Mouse (Mus musculus): Measurements from ENCODE around the gene Axl. TPM values are rescaled to one million over a fixed set of nuclear protein-coding genes. Genes with fewer than 3 reads are reported as not detected.
A peak's percentile ranks its signal among the peaks of the same experiment; 100 is the strongest.
"Not testable (repeated sequence)": the region's sequence is repeated elsewhere in the genome, so short reads cannot be mapped to it uniquely, and the experiment has no call there.

Gene Axl
- polyA plus RNA-seq, 1 experiment from 2014 or later, result 131 TPM

DNA sequence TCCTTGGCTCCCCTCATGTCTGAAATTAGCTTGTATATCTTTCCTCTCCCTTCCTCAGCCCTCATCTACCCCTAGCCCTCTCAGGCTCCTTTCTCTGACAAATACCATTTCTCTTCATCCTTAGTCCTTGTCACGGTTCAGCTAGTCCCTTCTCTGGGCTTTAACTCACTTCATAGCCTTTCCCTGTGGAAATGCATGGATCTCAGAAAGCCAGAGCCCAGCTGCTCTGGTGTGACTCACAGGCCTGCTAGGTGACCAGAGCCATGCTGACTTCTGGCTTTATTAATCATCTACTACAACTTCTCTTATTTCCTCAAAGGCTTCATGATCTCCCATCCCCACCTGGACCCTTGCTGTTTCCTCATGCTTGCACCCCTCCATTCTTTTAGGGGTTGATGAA, 23.7 kb upstream of the Axl start:
- Histone ChIP-seq H3K27me3 (peaks cover 27% of the 10 kb centered on the region), H3K36me3 (no peaks in the 10 kb centered on the region), H3K9ac (no peak overlapping the region), H3K4me3 (no peak overlapping the region), H3K4me1 (peaks cover 14% of the 10 kb centered on the region), H3K4me2 (no peak overlapping the region), H3K9me3 (no peaks in the 10 kb centered on the region), H3K27ac (no peak overlapping the region)
- 62% methylated on average over 1 of the region's 1 CpGs for WGBS
- ATAC-seq (ENCODE audit: insufficient number of reproducible peaks, low FRiP score, low TSS enrichment, low read depth), result no peak

DNA sequence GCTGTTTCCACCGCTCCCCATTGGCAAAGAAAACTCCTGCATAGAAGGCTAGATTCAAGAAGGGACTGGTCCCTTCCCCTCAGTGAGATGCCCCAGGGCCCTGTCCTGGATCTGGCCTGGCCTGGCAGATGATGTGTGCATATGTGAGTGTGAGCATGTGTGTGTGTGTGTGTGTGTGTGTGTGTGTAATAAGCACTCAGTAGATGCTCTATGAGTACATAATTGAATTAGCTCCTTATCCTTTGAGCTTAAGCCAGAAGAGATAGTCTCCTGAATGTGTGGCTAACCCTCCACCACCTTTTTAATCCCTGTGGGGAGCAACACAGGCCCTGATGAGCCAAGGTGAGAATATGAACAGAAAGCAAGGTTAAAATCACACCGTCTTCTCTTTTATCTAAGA, 23.2 kb upstream of the Axl start:
- Histone ChIP-seq H3K27me3 (peaks cover 25% of the 10 kb centered on the region), H3K4me2 (no peak overlapping the region), H3K36me3 (no peaks in the 10 kb centered on the region), H3K9ac (no peak overlapping the region), H3K27ac (no peak overlapping the region), H3K4me3 (no peak overlapping the region), H3K4me1 (peaks cover 13% of the 10 kb centered on the region), H3K9me3 (no peaks in the 10 kb centered on the region)
- ATAC-seq (ENCODE audit: insufficient number of reproducible peaks, low FRiP score, low TSS enrichment, low read depth), result no peak
- WGBS, result 73% methylated on average over 2 of the region's 2 CpGs

DNA sequence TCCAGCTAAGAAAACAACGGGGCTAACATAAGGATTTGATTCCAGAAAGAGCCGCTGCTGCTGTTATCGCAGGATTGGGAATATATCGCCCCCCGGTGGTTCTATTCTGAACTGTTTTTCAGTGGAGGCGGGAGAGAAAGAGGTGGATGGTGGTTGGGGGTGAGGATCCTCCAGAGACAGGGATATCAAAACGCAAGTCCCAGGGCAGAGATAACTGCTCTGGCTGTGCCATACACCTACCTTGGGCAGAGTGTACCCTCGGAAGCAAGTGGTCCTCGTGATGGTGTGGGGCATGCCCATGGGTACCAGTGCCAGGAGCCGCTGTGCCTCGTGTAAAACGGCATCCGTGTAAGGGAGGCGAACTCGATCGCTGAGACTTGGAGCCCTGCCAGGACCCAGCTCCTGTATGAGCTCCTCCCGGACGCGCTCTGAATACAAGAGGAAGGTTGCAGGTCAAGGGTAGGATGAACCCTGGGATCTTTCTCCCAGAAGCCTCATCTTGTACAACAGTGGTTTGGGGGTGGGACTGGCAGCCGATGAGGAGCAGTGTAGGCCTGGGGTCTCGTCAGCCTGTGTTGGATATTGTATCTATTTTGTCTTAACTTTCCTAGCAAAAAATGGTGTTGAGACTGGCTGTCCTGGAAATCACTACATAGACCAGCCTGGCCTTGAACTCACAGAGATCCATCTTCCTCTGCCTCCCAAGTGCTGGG, 17.3 kb upstream of the Axl start:
- H3K4me2 ChIP-seq, result peak overlapping the region; percentile 39

DNA sequence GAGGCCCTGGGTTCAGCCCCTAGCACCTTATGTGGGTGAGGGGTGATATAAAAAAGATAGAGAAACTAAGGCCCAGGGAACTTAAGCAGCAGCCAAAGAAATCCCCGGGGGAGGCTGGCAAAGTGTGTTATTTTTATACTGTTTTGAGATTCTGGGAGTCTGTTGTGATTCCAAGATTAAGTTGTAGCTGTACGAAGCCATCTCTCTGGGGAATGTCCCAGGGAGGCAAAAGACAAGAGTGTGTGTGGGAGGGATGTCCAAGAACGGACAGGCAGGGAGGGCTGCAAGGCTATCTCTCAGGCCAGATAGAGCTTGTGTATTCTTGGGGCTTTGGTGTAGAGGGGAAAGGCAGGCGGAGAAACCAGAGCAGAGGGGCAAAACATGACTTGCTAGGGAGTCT, 16.3 kb upstream of the Axl start:
- Histone ChIP-seq H3K4me3 (no peak overlapping the region), H3K27me3 (no peaks in the 10 kb centered on the region)
- WGBS, result 78% methylated on average over 4 of the region's 4 CpGs

More for the DNA sequence above, 17.3 kb upstream of the Axl start:
- Histone ChIP-seq H3K9me3 (no peaks in the 10 kb centered on the region), H3K4me3 (peak overlapping the region; percentile 15), H3K27ac (no peak overlapping the region), H3K27me3 (no peaks in the 10 kb centered on the region), H3K9ac (no peak overlapping the region), H3K4me1 (peaks cover 26% of the 10 kb centered on the region), H3K36me3 (no peaks in the 10 kb centered on the region)
- ATAC-seq (ENCODE audit: insufficient number of reproducible peaks, low FRiP score, low TSS enrichment, low read depth), result peak; percentile 22; the same call in 1 of the 2 replicates
- 20% methylated on average over 21 of the region's 21 CpGs for WGBS

DNA sequence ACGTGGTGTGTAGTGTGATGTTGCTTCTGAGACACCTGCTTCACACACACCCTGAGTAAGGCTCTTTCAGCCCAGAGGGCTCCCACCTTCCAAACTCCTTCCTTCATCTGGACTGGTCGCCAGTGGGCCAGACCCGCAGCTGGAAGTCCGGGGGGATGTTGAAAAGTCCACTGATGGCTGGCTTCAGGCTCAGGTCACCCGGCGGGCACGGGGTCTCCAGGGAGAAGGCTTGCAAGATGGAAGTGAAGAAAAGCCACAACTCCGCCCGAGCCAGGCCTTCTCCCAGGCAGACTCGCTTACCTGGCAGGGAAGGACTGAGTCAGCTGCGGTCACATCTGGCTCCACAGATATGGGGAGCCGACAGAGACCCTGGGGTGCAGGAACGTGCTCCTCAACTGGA, 15.0 kb upstream of the Axl start:
- H3K4me2 ChIP-seq, result no peak overlapping the region
- H3K9me3 ChIP-seq, result no peaks in the 10 kb centered on the region
- no peak overlapping the region for H3K4me3 ChIP-seq
- H3K27me3 ChIP-seq, result no peaks in the 10 kb centered on the region
- 0 out of 2 replicates have a peak overlapping the region, but pooled peaks have one; percentile 83 for H3K27ac ChIP-seq
- H3K4me1 ChIP-seq, result peaks cover 26% of the 10 kb centered on the region
- H3K36me3 ChIP-seq, result no peaks in the 10 kb centered on the region
- H3K9ac ChIP-seq, result no peak overlapping the region
- no peak for ATAC-seq (ENCODE audit: insufficient number of reproducible peaks, low FRiP score, low TSS enrichment, low read depth)
- WGBS, result 76% methylated on average over 13 of the region's 13 CpGs

More for the DNA sequence above, 16.3 kb upstream of the Axl start:
- Histone ChIP-seq H3K36me3 (no peaks in the 10 kb centered on the region), H3K4me2 (no peak overlapping the region), H3K4me1 (peaks cover 26% of the 10 kb centered on the region), H3K9ac (no peak overlapping the region), H3K9me3 (no peaks in the 10 kb centered on the region), H3K27ac (no peak overlapping the region)
- ATAC-seq (ENCODE audit: insufficient number of reproducible peaks, low FRiP score, low TSS enrichment, low read depth), result no peak

DNA sequence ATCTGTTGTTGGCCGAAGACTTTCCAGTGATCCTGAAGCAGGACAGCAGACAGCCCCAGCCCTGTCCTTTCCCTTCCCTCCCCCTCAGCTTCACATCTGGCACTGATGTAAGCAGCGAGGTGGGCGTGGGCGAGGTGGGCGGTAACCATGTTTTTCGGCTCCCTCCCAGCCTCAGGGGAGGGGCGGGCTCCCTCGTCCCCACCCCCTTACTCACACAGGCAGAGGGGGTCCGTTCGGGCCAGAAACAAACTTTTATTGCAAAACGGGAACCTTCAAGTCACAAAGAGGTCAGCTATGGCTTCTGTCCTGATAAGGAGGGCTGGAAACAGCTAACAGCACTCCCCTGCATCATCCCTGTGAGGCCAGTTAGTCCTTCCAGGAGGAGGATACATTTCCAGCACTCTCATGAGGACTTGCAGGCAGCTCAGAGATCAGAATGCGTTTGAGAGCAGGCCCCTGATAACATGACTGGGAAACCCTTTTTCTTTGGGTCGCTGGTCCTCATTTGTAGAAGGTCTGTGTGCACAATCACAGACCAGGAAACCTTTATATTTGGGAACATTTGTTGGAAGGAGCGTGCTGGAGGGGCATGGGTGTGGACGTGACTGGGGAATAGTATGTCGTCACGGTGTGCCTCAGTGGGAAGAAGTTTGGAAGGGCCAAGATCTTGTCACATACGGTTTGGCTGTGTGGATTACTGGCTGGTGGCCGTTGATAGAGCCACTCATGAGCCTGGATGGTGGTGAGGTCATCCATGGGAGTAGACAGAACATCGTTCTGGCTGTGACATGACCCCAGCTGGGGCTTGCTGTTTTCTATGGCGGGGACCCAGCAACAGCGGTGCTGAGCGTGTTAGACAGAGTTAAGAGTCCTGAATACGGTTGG, 14.0 kb upstream of the Axl start:
- ATAC-seq (ENCODE audit: insufficient number of reproducible peaks, low FRiP score, low TSS enrichment, low read depth), result peak; percentile 81; the same call in 1 of the 2 replicates

DNA sequence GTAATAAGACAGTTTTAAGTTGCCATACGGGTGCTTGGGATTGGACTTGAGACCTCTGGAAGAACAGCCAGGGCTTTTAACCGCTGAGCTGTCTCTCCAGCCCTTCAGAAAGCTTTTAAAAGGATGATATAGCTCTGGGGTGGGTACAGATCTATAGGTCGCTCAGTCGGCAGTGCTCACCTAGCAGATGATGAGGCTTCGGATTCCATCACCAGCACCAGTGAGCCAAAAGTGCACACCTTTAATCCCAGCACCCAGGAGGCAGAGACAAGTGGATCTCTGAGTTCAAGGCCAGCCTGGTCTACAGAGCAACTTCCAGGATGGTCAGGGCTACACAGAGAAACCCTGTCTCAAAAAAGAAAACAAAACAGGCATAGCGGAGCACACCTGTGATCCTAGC, 12.5 kb upstream of the Axl start:
- ATAC-seq (ENCODE audit: insufficient number of reproducible peaks, low FRiP score, low TSS enrichment, low read depth), result no peak
- no peaks in the 10 kb centered on the region for H3K36me3 ChIP-seq
- H3K27ac ChIP-seq, result no peak overlapping the region
- WGBS, result 89% methylated on average over 6 of the region's 6 CpGs
- no peaks in the 10 kb centered on the region for H3K9me3 ChIP-seq
- no peak overlapping the region for H3K9ac ChIP-seq
- H3K4me3 ChIP-seq, result no peak overlapping the region
- H3K4me2 ChIP-seq, result no peak overlapping the region
- peaks cover 25% of the 10 kb centered on the region for H3K4me1 ChIP-seq
- no peaks in the 10 kb centered on the region for H3K27me3 ChIP-seq

More for the DNA sequence above, 14.0 kb upstream of the Axl start:
- no peaks in the 10 kb centered on the region for H3K27me3 ChIP-seq
- no peaks in the 10 kb centered on the region for H3K9me3 ChIP-seq
- H3K9ac ChIP-seq, result no peak overlapping the region
- WGBS, result 21% methylated on average over 24 of the region's 24 CpGs
- peaks cover 26% of the 10 kb centered on the region for H3K4me1 ChIP-seq
- H3K4me3 ChIP-seq, result peak overlapping the region; percentile 15
- H3K4me2 ChIP-seq, result peak overlapping the region; percentile 40
- peak overlapping the region; percentile 83 for H3K27ac ChIP-seq
- H3K36me3 ChIP-seq, result no peaks in the 10 kb centered on the region

DNA sequence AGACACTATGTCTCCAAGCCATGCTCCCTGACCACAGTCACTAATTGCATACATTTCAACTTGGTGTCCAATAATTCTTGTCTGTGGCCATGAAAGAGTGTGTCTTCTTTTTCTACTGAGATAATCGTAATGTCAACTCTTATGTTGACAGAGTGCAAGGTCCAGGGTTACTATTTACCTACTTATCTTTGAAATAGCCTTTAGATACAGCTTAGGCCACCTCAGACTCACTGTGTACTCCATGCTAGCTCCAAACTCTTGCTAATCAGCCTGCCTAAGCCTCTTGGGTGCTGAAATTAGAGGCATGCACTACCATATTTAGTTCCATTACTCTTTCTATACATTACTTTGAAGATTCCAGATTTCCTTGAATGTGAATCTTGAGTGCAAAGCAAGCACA, 10.9 kb upstream of the Axl start:
- H3K4me3 ChIP-seq, result no peak overlapping the region
- H3K9ac ChIP-seq, result no peak overlapping the region
- no peaks in the 10 kb centered on the region for H3K9me3 ChIP-seq
- no peaks in the 10 kb centered on the region for H3K27me3 ChIP-seq
- H3K36me3 ChIP-seq, result no peaks in the 10 kb centered on the region
- H3K4me2 ChIP-seq, result no peak overlapping the region
- 86% methylated on average over 1 of the region's 1 CpGs for WGBS
- ATAC-seq (ENCODE audit: insufficient number of reproducible peaks, low FRiP score, low TSS enrichment, low read depth), result no peak
- peaks cover 18% of the 10 kb centered on the region for H3K4me1 ChIP-seq
- no peak overlapping the region for H3K27ac ChIP-seq

DNA sequence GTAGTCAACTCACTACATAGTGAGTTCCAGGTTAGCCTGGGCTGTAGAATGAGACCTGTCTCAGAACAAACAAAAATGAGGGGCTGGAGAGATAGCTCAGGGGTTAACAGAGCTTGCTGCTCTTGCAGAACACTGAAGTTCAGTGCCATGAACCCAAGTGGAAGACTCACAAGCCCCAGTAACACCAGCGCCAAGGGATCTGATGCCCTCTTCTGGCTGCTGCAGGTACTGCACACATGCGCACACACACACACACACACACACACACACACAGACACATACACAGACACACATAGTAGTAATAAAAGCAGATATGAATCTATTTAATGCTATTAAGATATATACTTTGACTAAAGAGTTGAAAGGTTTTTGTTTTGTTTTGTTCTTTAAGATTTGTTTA, 10.0 kb upstream of the Axl start:
- Histone ChIP-seq H3K9ac (no peak overlapping the region), H3K27me3 (no peaks in the 10 kb centered on the region), H3K36me3 (no peaks in the 10 kb centered on the region), H3K27ac (no peak overlapping the region), H3K4me1 (peaks cover 17% of the 10 kb centered on the region), H3K4me2 (no peak overlapping the region), H3K9me3 (no peaks in the 10 kb centered on the region), H3K4me3 (no peak overlapping the region)
- ATAC-seq (ENCODE audit: insufficient number of reproducible peaks, low FRiP score, low TSS enrichment, low read depth), result no peak
- WGBS, result 83% methylated on average over 2 of the region's 2 CpGs

DNA sequence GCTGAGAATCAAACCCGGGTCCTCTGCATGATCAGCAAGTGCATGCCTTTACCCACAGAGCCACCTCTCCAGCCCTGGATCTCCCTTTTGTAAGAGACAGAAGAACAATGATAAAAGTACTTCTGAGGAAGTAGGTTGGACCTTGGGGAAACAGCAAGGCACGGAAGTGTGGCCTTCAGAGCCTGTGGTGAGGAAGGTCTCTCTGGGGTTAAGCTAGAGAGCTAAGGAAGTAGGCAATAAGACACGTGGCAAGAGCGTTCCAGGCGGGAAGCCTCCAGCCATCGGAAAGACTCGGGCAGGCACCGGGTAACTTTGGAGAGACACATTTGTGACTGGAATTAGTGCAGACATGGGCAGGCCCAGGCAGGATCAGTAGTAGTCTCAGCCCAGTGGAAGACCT, 6.3 kb upstream of the Axl start:
- H3K4me3 ChIP-seq, result no peak overlapping the region
- 77% methylated on average over 8 of the region's 8 CpGs for WGBS
- ATAC-seq (ENCODE audit: insufficient number of reproducible peaks, low FRiP score, low TSS enrichment, low read depth), result no peak

DNA sequence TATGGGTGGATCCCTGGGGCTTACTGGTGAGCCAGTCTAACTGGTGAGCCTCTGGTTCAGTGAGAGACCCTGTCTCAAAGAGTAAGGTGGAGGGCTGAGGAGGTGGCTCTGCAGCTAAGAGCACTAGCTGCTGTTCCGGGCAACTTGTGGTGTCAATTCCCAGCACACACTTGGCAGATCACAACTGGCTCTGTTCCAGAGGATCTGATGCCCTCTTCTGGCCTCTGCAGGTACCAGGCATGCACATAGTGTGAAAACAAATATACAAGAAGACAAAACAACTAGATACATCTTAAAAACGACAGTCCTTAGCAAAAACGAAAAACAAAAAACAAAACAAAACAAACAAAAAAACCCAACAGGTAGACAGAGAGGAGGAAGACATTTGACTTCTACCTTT, 5.2 kb upstream of the Axl start:
- Histone ChIP-seq H3K9me3 (no peaks in the 10 kb centered on the region), H3K27ac (no peak overlapping the region), H3K27me3 (no peaks in the 10 kb centered on the region), H3K4me1 (peaks cover 14% of the 10 kb centered on the region), H3K36me3 (no peaks in the 10 kb centered on the region), H3K4me3 (no peak overlapping the region), H3K4me2 (no peak overlapping the region), H3K9ac (no peak overlapping the region)
- no peak for ATAC-seq (ENCODE audit: insufficient number of reproducible peaks, low FRiP score, low TSS enrichment, low read depth)
- WGBS, result 53% methylated on average over 3 of the region's 3 CpGs

More for the DNA sequence above, 6.3 kb upstream of the Axl start:
- Histone ChIP-seq H3K36me3 (no peaks in the 10 kb centered on the region), H3K27ac (no peak overlapping the region), H3K4me2 (no peak overlapping the region), H3K9ac (no peak overlapping the region), H3K9me3 (no peaks in the 10 kb centered on the region), H3K4me1 (0 out of 2 replicates have a peak, but pooled peaks cover 7% of the 10 kb centered on the region), H3K27me3 (no peaks in the 10 kb centered on the region)

DNA sequence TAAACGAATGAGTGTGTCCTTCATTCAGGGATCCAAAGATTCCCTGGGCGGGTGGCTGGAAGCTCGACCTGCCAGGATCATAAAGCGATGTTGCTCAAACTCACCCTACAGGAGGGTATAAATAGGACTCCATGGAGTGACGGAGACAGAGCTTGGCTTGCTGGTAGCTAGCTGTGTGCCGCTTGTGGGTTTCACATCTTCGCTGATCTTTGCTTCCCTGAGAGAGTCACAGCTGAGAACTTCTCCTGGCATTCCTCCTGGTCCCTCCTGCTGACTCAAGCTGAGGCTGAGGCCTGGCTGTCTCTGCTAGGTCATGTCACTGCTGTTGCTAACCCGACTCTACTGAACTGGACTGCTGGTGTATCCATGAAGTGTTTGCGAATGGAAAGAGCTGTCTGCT, 4.5 kb upstream of the Axl start:
- ATAC-seq (ENCODE audit: insufficient number of reproducible peaks, low FRiP score, low TSS enrichment, low read depth); H3K9ac ChIP-seq; H3K36me3 ChIP-seq; H3K4me3 ChIP-seq; H3K27me3 ChIP-seq; H3K4me2 ChIP-seq; H3K27ac ChIP-seq; H3K9me3 ChIP-seq: not testable (repeated sequence)
- WGBS, result 62% methylated on average over 9 of the region's 9 CpGs
- peaks cover 18% of the 10 kb centered on the region for H3K4me1 ChIP-seq

Data from limb, embryonic 15.5 days (tissue).